In genomic region chr12:75428719-75429118, GRCm38 (mm10) we compare ENCODE assay signal across 36 mouse cellular contexts. TPM values are rescaled to one million over a fixed set of nuclear protein-coding genes. Genes with fewer than 3 reads are reported as not detected.
"Had no signal": no experiment of that assay in that cellular context is flagged by ENCODE, and none has a peak within 500 bp of the region (broad histone marks: within the 10 kb centered on the region; RNA-seq: fewer than 3 reads in every experiment).

No protein-coding gene starts in this region.

- H3K4me3 ChIP-seq: left cerebral cortex, adult 2 months; limb, embryonic 10.5 days; limb, embryonic 12.5 days; limb, embryonic 13.5 days; limb, embryonic 15.5 days; liver, embryonic 12.5 days; liver, embryonic 13.5 days; liver, embryonic 15.5 days; lung, embryonic 15.5 days; megakaryocyte, embryonic 14.5 days; midbrain, embryonic 10.5 days; midbrain, embryonic 12.5 days; midbrain, embryonic 13.5 days; midbrain, embryonic 15.5 days; myocyte had no signal

- H3K27me3 ChIP-seq: limb, embryonic 12.5 days; limb, embryonic 13.5 days; limb, embryonic 15.5 days; liver, embryonic 13.5 days; liver, embryonic 15.5 days; lung, embryonic 15.5 days; midbrain, embryonic 12.5 days; midbrain, embryonic 13.5 days; midbrain, embryonic 15.5 days had no signal

- H3K36me3 ChIP-seq: limb, embryonic 10.5 days; limb, embryonic 12.5 days; limb, embryonic 13.5 days; limb, embryonic 15.5 days; liver, embryonic 12.5 days; liver, embryonic 13.5 days; liver, embryonic 15.5 days; lung, embryonic 15.5 days; midbrain, embryonic 10.5 days; midbrain, embryonic 12.5 days; midbrain, embryonic 13.5 days; midbrain, embryonic 15.5 days had no signal

- ATAC-seq: liver, embryonic 12.5 days; liver, postnatal 0 days; lung, postnatal 0 days; midbrain, embryonic 13.5 days; midbrain, embryonic 15.5 days; midbrain, embryonic 16.5 days had no signal

- H3K27ac ChIP-seq: left cerebral cortex, adult 2 months; limb, embryonic 10.5 days; limb, embryonic 12.5 days; limb, embryonic 13.5 days; limb, embryonic 15.5 days; liver, embryonic 12.5 days; liver, embryonic 13.5 days; liver, embryonic 14.5 days; liver, embryonic 15.5 days; lung, embryonic 15.5 days; macrophage; midbrain, embryonic 10.5 days; midbrain, embryonic 12.5 days; midbrain, embryonic 13.5 days; midbrain, embryonic 15.5 days had no signal

- H3K4me1 ChIP-seq: limb, embryonic 10.5 days; limb, embryonic 12.5 days; limb, embryonic 13.5 days; limb, embryonic 15.5 days; lung, embryonic 15.5 days; midbrain, embryonic 10.5 days; midbrain, embryonic 12.5 days; midbrain, embryonic 13.5 days; midbrain, embryonic 15.5 days had no signal

- H3K9ac ChIP-seq: limb, embryonic 12.5 days; limb, embryonic 13.5 days; limb, embryonic 15.5 days; liver, embryonic 12.5 days; liver, embryonic 13.5 days; liver, embryonic 14.5 days; liver, embryonic 15.5 days; liver, postnatal 0 days; lung, embryonic 14.5 days; lung, embryonic 15.5 days; midbrain, embryonic 12.5 days; midbrain, embryonic 13.5 days; midbrain, embryonic 15.5 days had no signal

- H3K9me3 ChIP-seq: limb, embryonic 10.5 days; limb, embryonic 12.5 days; limb, embryonic 15.5 days; liver, embryonic 12.5 days; liver, embryonic 13.5 days; liver, embryonic 15.5 days; lung, embryonic 15.5 days; midbrain, embryonic 10.5 days; midbrain, embryonic 12.5 days; midbrain, embryonic 13.5 days; midbrain, embryonic 15.5 days had no signal

- H3K4me2 ChIP-seq: limb, embryonic 12.5 days; limb, embryonic 13.5 days; limb, embryonic 15.5 days; liver, embryonic 11.5 days; liver, embryonic 12.5 days; liver, embryonic 13.5 days; liver, embryonic 15.5 days; lung, embryonic 14.5 days; lung, embryonic 15.5 days; midbrain, embryonic 11.5 days; midbrain, embryonic 12.5 days; midbrain, embryonic 13.5 days; midbrain, embryonic 15.5 days had no signal

- DNase-seq: left cerebral cortex, postnatal 4 days; liver, embryonic 13.5 days; liver, postnatal 0 days; lung, adult 18-20 months; lung, adult 2 months; lung, embryonic 14.5 days; lung, postnatal 10 days; lung, postnatal 14 days; lung, postnatal 36 days; lung, postnatal 4 days; midbrain, embryonic 14.5 days had no signal

RNA-seq across cellular contexts. Expression of gene Gphb5, which starts 12.1 kb away (rescaled TPM):
- polyA plus RNA-seq: limb, embryonic 10.5 days; limb, embryonic 11.5 days; limb, embryonic 12.5 days; limb, embryonic 13.5 days; limb, embryonic 14.5 days; limb, embryonic 15.5 days; liver, adult 2 months; liver, embryonic 11.5 days; liver, embryonic 12.5 days; liver, embryonic 13.5 days; liver, embryonic 14.5 days; liver, embryonic 15.5 days; liver, embryonic 16.5 days; liver, postnatal 0 days; lung, adult 2 months; lung, embryonic 14.5 days; lung, embryonic 15.5 days; lung, postnatal 0 days; macrophage; midbrain, embryonic 10.5 days; midbrain, embryonic 11.5 days; midbrain, embryonic 13.5 days; midbrain, embryonic 14.5 days; midbrain, embryonic 15.5 days; midbrain, embryonic 16.5 days; midbrain, postnatal 0 days; myocyte had no signal
